Mouse (Mus musculus): ENCODE measurements at regions not wholly inside any gene's neighbourhood (a gene's known extent, or its start where the extent isn't known, plus 50 kb on each side); places are given as distances from the start of the nearest gene placed in this dataset.

GRCm38 (mm10) chr15:62219934-62220540, 1297.2 kb upstream of the A1bg start:
- no peak for ATAC-seq (ENCODE audit: low read depth)
- Histone ChIP-seq H3K4me3 (ENCODE audit: low read depth, low read length) (no peak overlapping the region), H3K27ac (ENCODE audit: low read length) (peak overlapping the region; percentile 43), H3K36me3 (ENCODE audit: control insufficient read depth, insufficient read depth) (no peaks in the 10 kb centered on the region), H3K4me1 (ENCODE audit: control insufficient read depth, low read depth, low read length) (peaks cover 65% of the 10 kb centered on the region), H3K27me3 (ENCODE audit: control insufficient read depth, insufficient read depth, low read depth, low read length) (no peaks in the 10 kb centered on the region), H3K4me2 (ENCODE audit: low read depth, low read length) (no peak overlapping the region), H3K9me3 (replicated peaks; ENCODE audit: control insufficient read depth, low read length) (no peaks in the 10 kb centered on the region; the same call in 1 of the 2 replicates), H3K9ac (ENCODE audit: low read depth, low read length) (no peak overlapping the region)
- WGBS (ENCODE audit: insufficient replicate concordance), result 66% methylated on average over 9 of the region's 9 CpGs

GRCm38 (mm10) chr15:62218346-62219080, 1295.7 kb upstream of the A1bg start:
- no peaks in the 10 kb centered on the region; the same call in 1 of the 2 replicates for H3K9me3 ChIP-seq (replicated peaks; ENCODE audit: control insufficient read depth, low read length)
- H3K36me3 ChIP-seq (ENCODE audit: control insufficient read depth, insufficient read depth), result no peaks in the 10 kb centered on the region
- H3K27ac ChIP-seq (ENCODE audit: low read length), result no peak overlapping the region
- no peaks in the 10 kb centered on the region for H3K27me3 ChIP-seq (ENCODE audit: control insufficient read depth, insufficient read depth, low read depth, low read length)
- no peak for ATAC-seq (ENCODE audit: low read depth)
- 87% methylated on average over 21 of the region's 21 CpGs for WGBS (ENCODE audit: insufficient replicate concordance)
- no peak overlapping the region for H3K9ac ChIP-seq (ENCODE audit: low read depth, low read length)
- no peak overlapping the region for H3K4me3 ChIP-seq (ENCODE audit: low read depth, low read length)
- peaks cover 63% of the 10 kb centered on the region for H3K4me1 ChIP-seq (ENCODE audit: control insufficient read depth, low read depth, low read length)
- H3K4me2 ChIP-seq (ENCODE audit: low read depth, low read length), result no peak overlapping the region

- Histone ChIP-seq H3K4me1 (ENCODE audit: control insufficient read depth, low read depth, low read length) (peaks cover 51% of the 10 kb centered on the region), H3K36me3 (ENCODE audit: control insufficient read depth, insufficient read depth) (no peaks in the 10 kb centered on the region), H3K4me2 (ENCODE audit: low read depth, low read length) (no peak overlapping the region), H3K27ac (ENCODE audit: low read length) (peak overlapping the region; percentile 31; the same call in 1 of the 2 replicates), H3K9me3 (replicated peaks; ENCODE audit: control insufficient read depth, low read length) (no peaks in the 10 kb centered on the region; the same call in 1 of the 2 replicates), H3K9ac (ENCODE audit: low read depth, low read length) (no peak overlapping the region), H3K27me3 (ENCODE audit: control insufficient read depth, insufficient read depth, low read depth, low read length) (no peaks in the 10 kb centered on the region), H3K4me3 (ENCODE audit: low read depth, low read length) (no peak overlapping the region)
- ATAC-seq (ENCODE audit: low read depth), result no peak; the same call in 1 of the 2 replicates
- WGBS (ENCODE audit: insufficient replicate concordance), result 73% methylated on average over 8 of the region's 8 CpGs
Observed at GRCm38 (mm10) chr15:62216688-62217477, 1294.1 kb upstream of the A1bg start.

- H3K9me3 ChIP-seq (replicated peaks; ENCODE audit: control insufficient read depth, low read length), result no peaks in the 10 kb centered on the region; the same call in 1 of the 2 replicates
- H3K4me1 ChIP-seq (ENCODE audit: control insufficient read depth, low read depth, low read length), result peaks cover 42% of the 10 kb centered on the region
- no peak overlapping the region for H3K4me3 ChIP-seq (ENCODE audit: low read depth, low read length)
- peak overlapping the region; percentile 43 for H3K27ac ChIP-seq (ENCODE audit: low read length)
- H3K9ac ChIP-seq (ENCODE audit: low read depth, low read length), result no peak overlapping the region
- WGBS (ENCODE audit: insufficient replicate concordance), result 27% methylated on average over 8 of the region's 8 CpGs
- H3K27me3 ChIP-seq (ENCODE audit: control insufficient read depth, insufficient read depth, low read depth, low read length), result no peaks in the 10 kb centered on the region
- peak; percentile 43 for ATAC-seq (ENCODE audit: low read depth)
- H3K36me3 ChIP-seq (ENCODE audit: control insufficient read depth, insufficient read depth), result no peaks in the 10 kb centered on the region
- H3K4me2 ChIP-seq (ENCODE audit: low read depth, low read length), result no peak overlapping the region
Observed at GRCm38 (mm10) chr15:62215616-62216398, 1293.0 kb upstream of the A1bg start.

GRCm38 (mm10) chr15:62214300-62214699, 1291.5 kb upstream of the A1bg start:
- no peaks in the 10 kb centered on the region for H3K36me3 ChIP-seq (ENCODE audit: control insufficient read depth, insufficient read depth)
- H3K4me1 ChIP-seq (ENCODE audit: control insufficient read depth, low read depth, low read length), result peaks cover 36% of the 10 kb centered on the region
- no peaks in the 10 kb centered on the region for H3K27me3 ChIP-seq (ENCODE audit: control insufficient read depth, insufficient read depth, low read depth, low read length)
- H3K27ac ChIP-seq (ENCODE audit: low read length), result 0 out of 2 replicates have a peak overlapping the region, but pooled peaks have one; percentile 16
- no peak overlapping the region for H3K4me3 ChIP-seq (ENCODE audit: low read depth, low read length)
- WGBS (ENCODE audit: insufficient replicate concordance), result 45% methylated on average over 4 of the region's 4 CpGs
- H3K9me3 ChIP-seq (replicated peaks; ENCODE audit: control insufficient read depth, low read length), result no peaks in the 10 kb centered on the region; the same call in 1 of the 2 replicates
- no peak overlapping the region for H3K4me2 ChIP-seq (ENCODE audit: low read depth, low read length)
- ATAC-seq (ENCODE audit: low read depth), result peak; percentile 39
- no peak overlapping the region for H3K9ac ChIP-seq (ENCODE audit: low read depth, low read length)

GRCm38 (mm10) chr15:62212283-62212910, 1289.6 kb upstream of the A1bg start:
- Histone ChIP-seq H3K4me1 (ENCODE audit: control insufficient read depth, low read depth, low read length) (peaks cover 36% of the 10 kb centered on the region), H3K9ac (ENCODE audit: low read depth, low read length) (no peak overlapping the region), H3K4me2 (ENCODE audit: low read depth, low read length) (no peak overlapping the region), H3K27me3 (ENCODE audit: control insufficient read depth, insufficient read depth, low read depth, low read length) (no peaks in the 10 kb centered on the region), H3K4me3 (ENCODE audit: low read depth, low read length) (no peak overlapping the region), H3K36me3 (ENCODE audit: control insufficient read depth, insufficient read depth) (no peaks in the 10 kb centered on the region), H3K27ac (ENCODE audit: low read length) (no peak overlapping the region; the same call in 1 of the 2 replicates), H3K9me3 (replicated peaks; ENCODE audit: control insufficient read depth, low read length) (no peaks in the 10 kb centered on the region)
- 78% methylated on average over 5 of the region's 5 CpGs for WGBS (ENCODE audit: insufficient replicate concordance)
- ATAC-seq (ENCODE audit: low read depth), result no peak

GRCm38 (mm10) chr15:62209881-62210481, 1287.2 kb upstream of the A1bg start:
- Histone ChIP-seq H3K9ac (ENCODE audit: low read depth, low read length) (no peak overlapping the region), H3K27me3 (ENCODE audit: control insufficient read depth, insufficient read depth, low read depth, low read length) (no peaks in the 10 kb centered on the region), H3K4me3 (ENCODE audit: low read depth, low read length) (no peak overlapping the region), H3K9me3 (replicated peaks; ENCODE audit: control insufficient read depth, low read length) (no peaks in the 10 kb centered on the region), H3K36me3 (ENCODE audit: control insufficient read depth, insufficient read depth) (no peaks in the 10 kb centered on the region), H3K27ac (ENCODE audit: low read length) (peak overlapping the region; percentile 21; the same call in 1 of the 2 replicates), H3K4me1 (ENCODE audit: control insufficient read depth, low read depth, low read length) (peaks cover 19% of the 10 kb centered on the region), H3K4me2 (ENCODE audit: low read depth, low read length) (no peak overlapping the region)
- ATAC-seq (ENCODE audit: low read depth), result peak; percentile 50; the same call in 1 of the 2 replicates
- 39% methylated on average over 5 of the region's 5 CpGs for WGBS (ENCODE audit: insufficient replicate concordance)

- no peak overlapping the region for H3K4me2 ChIP-seq (ENCODE audit: low read depth, low read length)
- 79% methylated on average over 3 of the region's 3 CpGs for WGBS (ENCODE audit: insufficient replicate concordance)
- no peaks in the 10 kb centered on the region for H3K36me3 ChIP-seq (ENCODE audit: control insufficient read depth, insufficient read depth)
- no peak overlapping the region for H3K4me3 ChIP-seq (ENCODE audit: low read depth, low read length)
- H3K9me3 ChIP-seq (replicated peaks; ENCODE audit: control insufficient read depth, low read length), result no peaks in the 10 kb centered on the region
- no peak overlapping the region for H3K9ac ChIP-seq (ENCODE audit: low read depth, low read length)
- no peak for ATAC-seq (ENCODE audit: low read depth)
- H3K27me3 ChIP-seq (ENCODE audit: control insufficient read depth, insufficient read depth, low read depth, low read length), result no peaks in the 10 kb centered on the region
- H3K4me1 ChIP-seq (ENCODE audit: control insufficient read depth, low read depth, low read length), result peaks cover 14% of the 10 kb centered on the region
- H3K27ac ChIP-seq (ENCODE audit: low read length), result no peak overlapping the region
Observed at GRCm38 (mm10) chr15:62209296-62209695, 1286.5 kb upstream of the A1bg start.
